Mouse (Mus musculus) CH12.LX (cell line): ENCODE data around the gene Gm20388. TPM values are rescaled to one million over a fixed set of nuclear protein-coding genes. Genes with fewer than 3 reads are reported as not detected.

Experiments
- DNase-seq: peaks from one replicate; pipeline ENCODE4 v3.0.0-alpha.2; 2013; ENCODE audit errors: extremely low read depth
- H3K27ac ChIP-seq: 2 replicates; pipeline ENCODE4 v1.5.1; 2012; ENCODE audit warnings: low read depth, mild to moderate bottlenecking, control low read depth, moderate library complexity; ENCODE audit not compliant: insufficient read depth
- H3K27me3 ChIP-seq: replicated peaks from 2 replicates; pipeline ENCODE3; 2012; ENCODE audit warnings: inconsistent platforms
- H3K36me3 ChIP-seq, 2 experiments: replicated peaks in 1 of 2; 2 replicates each; pipeline versions ENCODE3 to v1.6.1; 2012; ENCODE audit warnings: inconsistent platforms in 1 of 2, low read length in 1 of 2, mild to moderate bottlenecking in 1 of 2, mixed read lengths in 1 of 2, moderate library complexity in 1 of 2; ENCODE audit not compliant: control insufficient read depth in 1 of 2, insufficient read depth in 1 of 2
- H3K4me1 ChIP-seq, 2 experiments: 2 replicates each; pipeline ENCODE4 v1.6.1; 2012; ENCODE audit warnings: inconsistent platforms in 1 of 2, moderate library complexity in 1 of 2; ENCODE audit not compliant: insufficient read depth in 2 of 2, control insufficient read depth in 1 of 2
- H3K4me2 ChIP-seq: 2 replicates; pipeline ENCODE4 v1.6.1; 2012; ENCODE audit warnings: low read depth, mild to moderate bottlenecking, control low read depth; ENCODE audit not compliant: poor library complexity, insufficient read depth, severe bottlenecking
- H3K4me3 ChIP-seq, 3 experiments: fragments of 150-350 bp in 1 of 3; sonication (generic) in 1 of 3; replicated peaks in 1 of 3; 2 replicates each; pipeline versions ENCODE3 to v1.5.1; 2011 to 2012; ENCODE audit warnings: low read depth in 2 of 3, low read length in 2 of 3, mild to moderate bottlenecking in 2 of 3, moderate library complexity in 2 of 3, control low read depth in 1 of 3, improper control_type of control experiment in 1 of 3, inconsistent platforms in 1 of 3, mixed read lengths in 1 of 3; ENCODE audit not compliant: poor library complexity in 1 of 3
- H3K79me2 ChIP-seq: replicated peaks from 2 replicates; pipeline ENCODE4 v1.6.1; 2012; ENCODE audit warnings: mild to moderate bottlenecking, moderate library complexity; ENCODE audit not compliant: control insufficient read depth, poor library complexity, insufficient read depth, severe bottlenecking; ENCODE audit errors: extremely low read depth
- H3K9ac ChIP-seq: 2 replicates; pipeline ENCODE4 v1.6.1; 2012; ENCODE audit warnings: low read depth, mild to moderate bottlenecking, control low read depth, moderate library complexity; ENCODE audit not compliant: insufficient read depth
- H3K9me3 ChIP-seq: replicated peaks from 2 replicates; pipeline ENCODE3; 2012; ENCODE audit warnings: low read length, inconsistent platforms, mixed read lengths
- BHLHE40 ChIP-seq: IDR thresholded peaks from 2 replicates; pipeline ENCODE4 v1.6.1; 2011; ENCODE audit warnings: mild to moderate bottlenecking, low read depth, low read length, improper control_type of control experiment
- CTCF ChIP-seq, 2 experiments: IDR thresholded peaks in 1 of 2; conservative IDR thresholded peaks in 1 of 2; 2 replicates each; pipeline ENCODE4 v1.5.1; 2011 to 2012; ENCODE audit warnings: low read depth in 2 of 2, low read length in 2 of 2, improper control_type of control experiment in 1 of 2, inconsistent platforms in 1 of 2, mild to moderate bottlenecking in 1 of 2, moderate library complexity in 1 of 2
- ELF1 ChIP-seq: IDR thresholded peaks from 2 replicates; pipeline ENCODE4 v1.6.1; 2014; ENCODE audit warnings: low read depth, mild to moderate bottlenecking, inconsistent platforms, low read length, improper control_type of control experiment
- ETS1 ChIP-seq: conservative IDR thresholded peaks from 2 replicates; pipeline ENCODE4 v1.6.1; 2012; ENCODE audit warnings: low read depth, mild to moderate bottlenecking, inconsistent platforms, low read length, improper control_type of control experiment, moderate library complexity
- GABPA ChIP-seq: IDR thresholded peaks from 2 replicates; pipeline ENCODE4 v1.6.1; 2012; ENCODE audit warnings: low read depth, low read length, improper control_type of control experiment, inconsistent platforms; ENCODE audit not compliant: insufficient replicate concordance
- HCFC1 ChIP-seq: IDR thresholded peaks from 2 replicates; pipeline ENCODE4 v1.6.1; 2012; ENCODE audit warnings: low read depth, mild to moderate bottlenecking, inconsistent platforms, low read length, improper control_type of control experiment
- IRF4 ChIP-seq: IDR thresholded peaks from 2 replicates; pipeline ENCODE4 v1.6.1; 2014; ENCODE audit warnings: low read depth, mild to moderate bottlenecking, inconsistent platforms, low read length, improper control_type of control experiment
- JUN ChIP-seq: IDR thresholded peaks from 2 replicates; pipeline ENCODE4 v1.6.1; 2011; ENCODE audit warnings: low read depth, mild to moderate bottlenecking, low read length, improper control_type of control experiment, moderate library complexity; ENCODE audit not compliant: insufficient read depth
- MAFK ChIP-seq: IDR thresholded peaks from 2 replicates; pipeline ENCODE4 v1.6.1; 2011; ENCODE audit warnings: low read length, improper control_type of control experiment; ENCODE audit not compliant: insufficient replicate concordance
- MEF2A ChIP-seq: IDR thresholded peaks from 2 replicates; pipeline ENCODE4 v1.6.1; 2014; ENCODE audit warnings: low read depth, mild to moderate bottlenecking, inconsistent platforms, low read length, improper control_type of control experiment, borderline replicate concordance
- MXI1 ChIP-seq: IDR thresholded peaks from 2 replicates; pipeline ENCODE4 v1.6.1; 2011; ENCODE audit warnings: mild to moderate bottlenecking, low read depth, low read length, improper control_type of control experiment
- MYC ChIP-seq: IDR thresholded peaks from 2 replicates; pipeline ENCODE4 v1.6.1; 2011; ENCODE audit warnings: low read depth, mild to moderate bottlenecking, improper control_type of control experiment, low read length
- NELFE ChIP-seq: IDR thresholded peaks from 2 replicates; pipeline ENCODE4 v1.6.1; 2011; ENCODE audit warnings: low read depth, low read length, improper control_type of control experiment
- NRF1 ChIP-seq: IDR thresholded peaks from 2 replicates; pipeline ENCODE4 v1.6.1; 2014; ENCODE audit warnings: low read depth, mild to moderate bottlenecking, inconsistent platforms, low read length, improper control_type of control experiment, moderate library complexity
- RAD21 ChIP-seq: IDR thresholded peaks from 2 replicates; pipeline ENCODE4 v1.6.1; 2011; ENCODE audit warnings: low read depth, mild to moderate bottlenecking, low read length, improper control_type of control experiment, moderate library complexity
- SMC3 ChIP-seq: IDR thresholded peaks from 2 replicates; pipeline ENCODE4 v1.6.1; 2011; ENCODE audit warnings: low read depth, low read length, improper control_type of control experiment
- TBP ChIP-seq: conservative IDR thresholded peaks from 2 replicates; pipeline ENCODE4 v1.6.1; 2011; ENCODE audit warnings: low read depth, low read length, improper control_type of control experiment
- TCF12 ChIP-seq: IDR thresholded peaks from 2 replicates; pipeline ENCODE4 v1.6.1; 2014; ENCODE audit warnings: low read depth, mild to moderate bottlenecking, inconsistent platforms, low read length, improper control_type of control experiment
- ZC3H11A ChIP-seq: IDR thresholded peaks from 2 replicates; pipeline ENCODE4 v1.6.1; 2012; ENCODE audit warnings: low read depth, mild to moderate bottlenecking, inconsistent platforms, low read length, improper control_type of control experiment
- ZKSCAN1 ChIP-seq: IDR thresholded peaks from 2 replicates; pipeline ENCODE4 v1.6.1; 2012; ENCODE audit warnings: low read depth, inconsistent platforms, low read length, improper control_type of control experiment, borderline replicate concordance
- ZNF384 ChIP-seq: IDR thresholded peaks from 2 replicates; pipeline ENCODE4 v1.6.1; 2012; ENCODE audit warnings: low read depth, low read length, improper control_type of control experiment, inconsistent platforms
- dilution Hi-C: fragments of 300-500 bp; cut with MboI; formaldehyde crosslinking; loops from 2 replicates; pipeline ENCODE4 v1.14.3; 2020; ENCODE audit warnings: low sequenced_read_pairs; ENCODE audit not compliant: extremely low pct_unique_long_range_greater_than_20kb, extremely low pct_ligation_motif_present
- in situ Hi-C: fragments of 300-500 bp; cut with MboI; formaldehyde crosslinking; loops from 3 replicates; pipeline ENCODE4 v1.14.3; 2019; ENCODE audit warnings: low sequenced_read_pairs, low pct_ligation_motif_present, low pct_unique_long_range_greater_than_20kb, mixed read lengths
- polyA plus RNA-seq: library from polyadenylated mRNA; unstranded; fragments of >175 nt; gene quantifications from 2 replicates; pipeline ENCODE4 v1.2.1, GENCODE M21; 2012; ENCODE audit warnings: low read depth; ENCODE audit not compliant: insufficient read length
- total RNA-seq, 2 experiments: library from RNA; depleted of rRNA; stranded (reverse); fragments of 300-350 nt in 1 of 2; fragments of >200 nt in 1 of 2; gene quantifications; 2 replicates each; pipeline ENCODE4 v1.2.3; 2012 to 2014

Gene Gm20388
- total and polyA plus RNA-seq, 3 experiments: 14.8 to 26.3 (median 22.2) TPM

DNA sequence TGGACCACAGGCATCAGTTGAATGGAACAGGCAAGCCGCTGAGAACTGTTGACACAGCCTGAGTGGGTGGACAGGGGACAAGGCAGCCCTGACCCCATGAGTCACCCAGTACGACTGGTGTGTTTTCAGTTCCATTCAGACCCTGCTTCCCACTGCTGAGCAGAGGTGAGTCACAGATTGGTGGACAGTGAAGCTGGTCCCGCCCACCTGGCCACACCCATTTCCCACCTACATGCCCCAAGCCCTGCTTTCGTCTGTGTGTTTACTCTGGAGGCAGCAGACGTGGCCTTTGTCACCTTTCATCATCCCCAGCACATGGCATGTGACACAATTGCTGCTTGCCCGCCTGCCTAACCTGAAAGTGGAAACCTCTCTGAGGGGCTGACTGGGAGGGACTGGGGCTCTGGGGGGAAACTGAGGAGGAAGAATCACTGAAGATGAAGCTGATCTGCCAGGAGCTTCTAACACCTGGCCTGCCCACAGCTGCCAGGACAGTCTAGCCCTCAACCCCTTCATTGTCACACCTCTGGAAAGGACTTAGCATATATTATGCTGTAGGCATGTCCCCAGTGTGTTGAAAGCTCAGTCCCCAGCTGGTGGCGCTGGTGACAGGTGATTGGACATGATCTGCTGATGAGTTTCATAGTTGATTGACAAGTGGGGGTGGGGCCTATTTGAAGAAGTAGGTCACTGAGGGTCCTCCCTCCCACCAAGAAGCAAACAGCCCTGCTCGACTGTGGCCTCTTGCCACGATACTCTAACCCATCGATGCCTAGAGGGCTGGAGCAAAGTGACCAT lies 2263.7 kb downstream of the Gm20388 start:
- no peaks in the 10 kb centered on the region for H3K9me3 ChIP-seq
- peaks cover 78% of the 10 kb centered on the region for H3K27me3 ChIP-seq
- TF ChIP-seq SMC3 (peak; percentile 46), RAD21 (peak; percentile 55), CTCF (conservative IDR thresholded peaks at IDR 0.05 in 1 of 2, IDR thresholded peaks at IDR 0.05 in 1 of 2; ENCODE audit: low read depth in 2 of 2, low read length in 2 of 2) (peak in 1 of 2 experiments; percentile 62; a peak in 2 of 4 replicates), NRF1 (no peak), BHLHE40 (0 out of 2 replicates have a peak, but pooled peaks have one; percentile 20), MYC (no peak)
- TF ChIP-seq, all 38 proteins: peak for 4
- H3K27ac ChIP-seq: no peak overlapping the region
- no peaks in the 10 kb centered on the region for H3K79me2 ChIP-seq
- DNase-seq: peak; percentile 60
- no peaks in the 10 kb centered on the region for H3K36me3 ChIP-seq
- peaks cover 10 to 11% of the 10 kb centered on the region in 2 experiments for H3K4me1 ChIP-seq
- H3K9ac ChIP-seq: no peak overlapping the region
- peak overlapping the region in 1 of 3 experiments; percentile 22 for H3K4me3 ChIP-seq
- in situ Hi-C loops: no loop called here
- dilution Hi-C loops: no loop called here
- peak overlapping the region; percentile 27; the same call in 1 of the 2 replicates for H3K4me2 ChIP-seq

- H3K4me1 ChIP-seq: peaks cover 10 to 20% of the 10 kb centered on the region in 2 experiments
- dilution Hi-C loops: no loop called here
- TF ChIP-seq MAFK: no peak
- TF ChIP-seq ZKSCAN1: no peak
- no peak for TF ChIP-seq ZNF384
- TF ChIP-seq GABPA: no peak
- no peak for TF ChIP-seq ELF1
- TF ChIP-seq ETS1: no peak
- no peak for TF ChIP-seq NELFE
- TF ChIP-seq HCFC1: no peak
- no peak for TF ChIP-seq ZC3H11A
- TF ChIP-seq MYC: no peak
- no peak for TF ChIP-seq JUN
- TF ChIP-seq RAD21: no peak
- no peak for TF ChIP-seq TCF12
- no peak for TF ChIP-seq IRF4
- no peak for TF ChIP-seq MEF2A
- TF ChIP-seq TBP: no peak
- TF ChIP-seq MXI1: no peak
- TF ChIP-seq, all 38 proteins: peak for 0
Measured at GRCm38 (mm10) chr8:122178392-122178890, 2267.8 kb downstream of the Gm20388 start.

More at GRCm38 (mm10) chr8:122178392-122178890, 2267.8 kb downstream of the Gm20388 start:
- no peaks in the 10 kb centered on the region for H3K9me3 ChIP-seq
- H3K4me2 ChIP-seq: no peak overlapping the region
- in situ Hi-C loops: no loop called here
- no peak overlapping the region for H3K9ac ChIP-seq
- no peak overlapping the region for H3K27ac ChIP-seq
- no peaks in the 10 kb centered on the region for H3K79me2 ChIP-seq
- H3K4me3 ChIP-seq: no peak overlapping the region
- H3K36me3 ChIP-seq: no peaks in the 10 kb centered on the region
- H3K27me3 ChIP-seq: peaks cover 82% of the 10 kb centered on the region
- no peak for DNase-seq
